Mouse (Mus musculus) cerebellum, adult 11-12 months (tissue): ENCODE results near the gene Gm17622.

Experiments used
- DNase-seq: peaks from one replicate; pipeline ENCODE4 v3.0.0; 2022

Gene Gm17622

GRCm38 (mm10) chr13:96511262-96511661 is 20.7 kb downstream of the Gm17622 start:
- DNase-seq: no peak

GRCm38 (mm10) chr13:96511893-96512292 is 21.4 kb downstream of the Gm17622 start:
- DNase-seq: no peak

GRCm38 (mm10) chr13:96514154-96514942 is 23.8 kb downstream of the Gm17622 start:
- DNase-seq: no peak

- no peak for DNase-seq
Observed at GRCm38 (mm10) chr13:96516249-96516648, 25.7 kb downstream of the Gm17622 start.

GRCm38 (mm10) chr13:96517335-96517734 is 26.8 kb downstream of the Gm17622 start:
- DNase-seq: no peak

- DNase-seq: no peak
Observed at GRCm38 (mm10) chr13:96521294-96521693, 30.8 kb downstream of the Gm17622 start.

- DNase-seq: no peak
Observed at GRCm38 (mm10) chr13:96527022-96527421, 36.5 kb downstream of the Gm17622 start.

- DNase-seq: no peak
Observed at GRCm38 (mm10) chr13:96527856-96528255, 37.3 kb downstream of the Gm17622 start.

- DNase-seq: no peak
Observed at GRCm38 (mm10) chr13:96528776-96529175, 38.2 kb downstream of the Gm17622 start.

- DNase-seq: no peak
Observed at GRCm38 (mm10) chr13:96529542-96529941, 39.0 kb downstream of the Gm17622 start.

GRCm38 (mm10) chr13:96530064-96530463 is 39.5 kb downstream of the Gm17622 start:
- DNase-seq: no peak

GRCm38 (mm10) chr13:96532176-96532575 is 41.6 kb downstream of the Gm17622 start:
- no peak for DNase-seq

GRCm38 (mm10) chr13:96533742-96534141 is 43.2 kb downstream of the Gm17622 start:
- DNase-seq: no peak

GRCm38 (mm10) chr13:96536821-96537572 is 46.5 kb downstream of the Gm17622 start:
- DNase-seq: no peak

GRCm38 (mm10) chr13:96538103-96538502 is 47.6 kb downstream of the Gm17622 start:
- DNase-seq: no peak
